ENCODE assay signal across 9 mouse cellular contexts in the genomic region with DNA sequence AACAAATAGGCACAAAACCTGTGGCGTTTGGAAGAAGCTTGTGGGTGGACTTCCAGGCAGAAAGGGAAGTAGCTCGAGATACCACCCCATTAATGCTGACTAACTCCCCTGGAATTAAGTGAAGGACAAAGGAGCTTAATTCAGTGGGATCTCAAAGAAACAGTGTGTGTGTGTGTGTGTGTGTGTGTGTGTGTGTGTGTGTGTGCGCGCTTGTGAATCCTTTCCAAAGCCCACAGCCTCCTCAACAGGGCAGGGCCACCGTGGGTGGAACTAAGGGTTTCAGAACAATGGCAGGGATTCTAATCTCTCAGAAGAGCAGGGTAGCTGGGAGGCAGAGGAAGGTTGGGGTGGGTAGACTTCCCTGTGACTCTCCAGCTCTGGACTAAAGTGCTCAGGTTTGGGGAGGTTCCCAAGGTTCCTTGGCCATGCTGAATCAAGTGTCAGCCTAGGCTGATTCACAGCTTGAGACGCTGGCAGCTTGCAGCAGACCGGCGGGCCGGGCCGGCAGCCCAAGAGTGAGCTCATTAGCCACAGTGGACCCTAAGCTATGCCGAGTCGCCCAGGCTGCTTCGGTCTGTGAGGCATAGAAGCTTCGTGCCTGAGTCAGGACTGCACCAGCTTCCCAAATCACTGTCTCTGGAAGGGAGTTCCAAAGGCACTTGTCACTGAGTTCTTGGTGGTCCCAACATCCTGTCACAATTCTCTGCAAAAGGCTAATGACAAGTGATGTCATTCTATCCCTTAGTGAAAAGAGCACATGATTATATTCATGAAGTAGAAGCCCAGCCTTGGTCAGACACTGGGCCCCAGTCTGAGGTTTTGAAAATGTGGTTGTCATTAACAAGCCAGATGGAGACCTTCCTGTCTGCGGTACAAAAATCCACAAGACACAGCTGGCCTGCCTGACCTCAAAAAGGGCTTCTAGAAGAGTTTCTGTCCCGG. TPM values are rescaled to one million over a fixed set of nuclear protein-coding genes. Genes with fewer than 3 reads are reported as not detected.
DNase-seq lines count a peak whose midpoint lies in the region; ATAC-seq lines count a peak whose summit lies in the region.
"Had no signal": no experiment of that assay in that cellular context is flagged by ENCODE, and none has a peak within 500 bp of the region (broad histone marks: within the 10 kb centered on the region; RNA-seq: fewer than 3 reads in every experiment).

No protein-coding gene starts in this region.

- H3K27me3 ChIP-seq in embryonic facial prominence, embryonic 12.5 days, result 0 out of 2 replicates have a peak, but pooled peaks cover 2% of the 10 kb centered on the region
- H3K27me3 ChIP-seq in heart, embryonic 10.5 days (ENCODE audit: insufficient read depth, poor library complexity, severe bottlenecking), result peaks cover 7% of the 10 kb centered on the region; the same call in 1 of the 2 replicates
- no peaks in the 10 kb centered on the region for H3K27me3 ChIP-seq in midbrain, embryonic 15.5 days (replicated peaks)

- no peaks in the 10 kb centered on the region for H3K36me3 ChIP-seq in embryonic facial prominence, embryonic 12.5 days
- H3K36me3 ChIP-seq in heart, embryonic 10.5 days, result no peaks in the 10 kb centered on the region
- no peaks in the 10 kb centered on the region for H3K36me3 ChIP-seq in midbrain, embryonic 15.5 days (replicated peaks)

- peaks cover 34% of the 10 kb centered on the region for H3K4me1 ChIP-seq in embryonic facial prominence, embryonic 12.5 days
- peaks cover 33% of the 10 kb centered on the region for H3K4me1 ChIP-seq in heart, embryonic 10.5 days
- peaks cover 15% of the 10 kb centered on the region for H3K4me1 ChIP-seq in midbrain, embryonic 15.5 days

- no peaks in the 10 kb centered on the region for H3K9me3 ChIP-seq in embryonic facial prominence, embryonic 12.5 days
- H3K9me3 ChIP-seq in heart, embryonic 10.5 days, result no peaks in the 10 kb centered on the region
- H3K9me3 ChIP-seq in midbrain, embryonic 15.5 days, result no peaks in the 10 kb centered on the region

- peak overlapping the region; percentile 69 for H3K27ac ChIP-seq in embryonic facial prominence, embryonic 12.5 days
- H3K27ac ChIP-seq in heart, embryonic 10.5 days, result peak overlapping the region; percentile 69; the same call in 1 of the 2 replicates
- no peak overlapping the region for H3K27ac ChIP-seq in midbrain, embryonic 15.5 days

- 19% methylated on average over 16 of the region's 16 CpGs for WGBS in embryonic facial prominence, embryonic 12.5 days
- WGBS in heart, embryonic 10.5 days, result 37% methylated on average over 16 of the region's 16 CpGs
- WGBS in midbrain, embryonic 15.5 days, result 7% methylated on average over 16 of the region's 16 CpGs

- H3K4me2 ChIP-seq in embryonic facial prominence, embryonic 12.5 days (replicated peaks), result peak overlapping the region; percentile 21; the same call in 1 of the 2 replicates
- H3K4me2 ChIP-seq in midbrain, embryonic 15.5 days, result no peak overlapping the region
- H3K4me2 ChIP-seq: lung, embryonic 14.5 days had no signal

- H3K4me3 ChIP-seq in embryonic facial prominence, embryonic 12.5 days, result no peak overlapping the region
- no peak overlapping the region for H3K4me3 ChIP-seq in heart, embryonic 10.5 days
- no peak overlapping the region for H3K4me3 ChIP-seq in midbrain, embryonic 15.5 days

- no peak overlapping the region for H3K9ac ChIP-seq in embryonic facial prominence, embryonic 12.5 days
- H3K9ac ChIP-seq in midbrain, embryonic 15.5 days, result no peak overlapping the region
- H3K9ac ChIP-seq: lung, embryonic 14.5 days had no signal

- ATAC-seq in embryonic facial prominence, embryonic 12.5 days (ENCODE audit: insufficient number of reproducible peaks, insufficient read depth, low FRiP score, low TSS enrichment), result peak; percentile 57; the same call in 1 of the 2 replicates
- ATAC-seq in midbrain, embryonic 15.5 days (replicated peaks), result peak; percentile 47; the same call in 1 of the 2 replicates

- peak; percentile 94 for DNase-seq in 3T3-L1 (ENCODE audit: low read depth, low spot score)
- peak; percentile 62 for DNase-seq in adipocyte (ENCODE audit: low spot score)
- no peak for DNase-seq in heart, embryonic 10.5 days (ENCODE audit: low spot score)
- DNase-seq in yolk sac, embryonic 10.5 days (ENCODE audit: low spot score), result no peak
- DNase-seq in lung, postnatal 14 days, result no peak
- DNase-seq in frontal cortex, adult 2 months (ENCODE audit: extremely low spot score in 1 of 2, low spot score in 1 of 2), result no peak
- DNase-seq: lung, embryonic 14.5 days had no signal

RNA-seq across cellular contexts. Expression of gene Arntl, which starts 59.6 kb away (rescaled TPM):
- 8.5 and 9.8 TPM in 2 replicates for polyA plus RNA-seq in embryonic facial prominence, embryonic 12.5 days (2016; fragmentation: Nextera tagmentation; extraction: Ambion mirVana)
- 6.3 and 7.0 TPM in 2 replicates for polyA plus RNA-seq in heart, embryonic 10.5 days (2016; fragmentation: Nextera tagmentation; extraction: Ambion mirVana)
- 15.4 and 16.7 TPM in 2 replicates for polyA plus RNA-seq in midbrain, embryonic 15.5 days (2015; fragmentation: Nextera tagmentation; extraction: Ambion mirVana)
- 26.9 and 28.9 TPM in 2 replicates for polyA plus RNA-seq in frontal cortex, adult 2 months (2012; rRNA removed)

Comparison
In these comparisons a context has a peak if more than half of its experiments do, and no peak if none do; other contexts are left out.
1. DNase-seq: peak in 3T3-L1 (single experiment) and adipocyte (single experiment); none in heart, embryonic 10.5 days (single experiment), yolk sac, embryonic 10.5 days (single experiment), lung, postnatal 14 days (single experiment) and frontal cortex, adult 2 months (0 of 2).